8 mouse cellular contexts compared by ENCODE assay signal in genomic region chrX:103012298-103013243, GRCm38 (mm10).
DNase-seq lines count a peak whose midpoint lies in the region; ATAC-seq and TF ChIP-seq lines count a peak whose summit lies in the region.
"Not testable (repeated sequence)": the region's sequence is repeated elsewhere in the genome, so short reads cannot be mapped to it uniquely, and the experiment has no call there.

No protein-coding gene starts in this region.

- TF ChIP-seq CTCF in heart, postnatal 0 days (IDR thresholded peaks at IDR 0.05; ENCODE audit: low read depth); stomach, postnatal 0 days (IDR thresholded peaks at IDR 0.05; ENCODE audit: low read depth): not testable (repeated sequence)

- H3K27ac ChIP-seq in embryonic facial prominence, embryonic 11.5 days (replicated peaks; ENCODE audit: low read depth, low read length); forebrain, embryonic 14.5 days (ENCODE audit: low read depth, low read length); heart, postnatal 0 days (ENCODE audit: low read depth); intestine, embryonic 14.5 days (ENCODE audit: low read depth); limb, embryonic 11.5 days (replicated peaks; ENCODE audit: low read depth, low read length); neural tube, embryonic 11.5 days (ENCODE audit: low read depth, low read length); stomach, postnatal 0 days (replicated peaks): not testable (repeated sequence)

- ATAC-seq in embryonic facial prominence, embryonic 11.5 days (replicated peaks; ENCODE audit: insufficient number of reproducible peaks, low FRiP score, low TSS enrichment, low read depth), result peak; percentile 75
- peak; percentile 88 for ATAC-seq in forebrain, embryonic 14.5 days
- 0 out of 2 replicates have a peak, but pooled peaks have one; percentile 17 for ATAC-seq in heart, postnatal 0 days (ENCODE audit: insufficient read depth, low read depth)
- peak; percentile 68 for ATAC-seq in intestine, embryonic 14.5 days (replicated peaks; ENCODE audit: low FRiP score, low TSS enrichment, low read depth)
- peak; percentile 72; the same call in 1 of the 2 replicates for ATAC-seq in limb, embryonic 11.5 days (ENCODE audit: insufficient number of reproducible peaks, low FRiP score, low TSS enrichment, low read depth)
- 0 out of 2 replicates have a peak, but pooled peaks have one; percentile 11 for ATAC-seq in megakaryocyte progenitor cell, adult 5-6 weeks (replicated peaks; ENCODE audit: poor library complexity)
- ATAC-seq in neural tube, embryonic 11.5 days (ENCODE audit: insufficient read depth, low FRiP score, low TSS enrichment), result peak; percentile 67
- ATAC-seq in stomach, postnatal 0 days (ENCODE audit: low FRiP score, low TSS enrichment), result peak; percentile 51

- H3K9ac ChIP-seq in embryonic facial prominence, embryonic 11.5 days (replicated peaks; ENCODE audit: low read length); forebrain, embryonic 14.5 days (ENCODE audit: low read length); heart, postnatal 0 days (replicated peaks; ENCODE audit: low read depth, low read length); intestine, embryonic 14.5 days (ENCODE audit: low read length); limb, embryonic 11.5 days (ENCODE audit: low read length); neural tube, embryonic 11.5 days (ENCODE audit: low read length); stomach, postnatal 0 days (ENCODE audit: low read length): not testable (repeated sequence)

- not testable (repeated sequence) for H3K27me3 ChIP-seq in embryonic facial prominence, embryonic 11.5 days (ENCODE audit: control insufficient read depth, insufficient read depth, low read length); forebrain, embryonic 14.5 days (replicated peaks; ENCODE audit: control insufficient read depth, insufficient read depth, low read length); heart, postnatal 0 days (ENCODE audit: control insufficient read depth, insufficient read depth, low read length); intestine, embryonic 14.5 days (replicated peaks; ENCODE audit: control insufficient read depth, insufficient read depth, low read length); limb, embryonic 11.5 days (ENCODE audit: control insufficient read depth, insufficient read depth, low read length); neural tube, embryonic 11.5 days (ENCODE audit: control insufficient read depth, insufficient read depth, low read length); stomach, postnatal 0 days (ENCODE audit: control insufficient read depth, insufficient read depth, low read length)

- not testable (repeated sequence) for H3K9me3 ChIP-seq in embryonic facial prominence, embryonic 11.5 days (replicated peaks; ENCODE audit: control insufficient read depth, low read length); forebrain, embryonic 14.5 days (replicated peaks; ENCODE audit: control insufficient read depth, low read length); heart, postnatal 0 days (replicated peaks; ENCODE audit: control insufficient read depth, low read length); intestine, embryonic 14.5 days (ENCODE audit: control insufficient read depth, low read length); limb, embryonic 11.5 days (ENCODE audit: control insufficient read depth, low read length); neural tube, embryonic 11.5 days (ENCODE audit: control insufficient read depth, low read length); stomach, postnatal 0 days (ENCODE audit: control insufficient read depth, low read length)

- H3K4me1 ChIP-seq in embryonic facial prominence, embryonic 11.5 days (ENCODE audit: control insufficient read depth, insufficient read depth, low read length); forebrain, embryonic 14.5 days (ENCODE audit: control insufficient read depth, insufficient read depth, low read length); heart, postnatal 0 days (ENCODE audit: control insufficient read depth, insufficient read depth); intestine, embryonic 14.5 days (replicated peaks; ENCODE audit: control insufficient read depth, insufficient read depth, low read length); limb, embryonic 11.5 days (ENCODE audit: control insufficient read depth, insufficient read depth, low read length); neural tube, embryonic 11.5 days (ENCODE audit: control insufficient read depth, insufficient read depth, low read length); stomach, postnatal 0 days (replicated peaks; ENCODE audit: control insufficient read depth, insufficient read depth): not testable (repeated sequence)

- not testable (repeated sequence) for H3K4me2 ChIP-seq in embryonic facial prominence, embryonic 11.5 days (ENCODE audit: low read depth, low read length); forebrain, embryonic 14.5 days (ENCODE audit: low read length); heart, postnatal 0 days (ENCODE audit: low read depth, low read length); intestine, embryonic 14.5 days (ENCODE audit: low read length); limb, embryonic 11.5 days (ENCODE audit: low read depth, severe bottlenecking); neural tube, embryonic 11.5 days (ENCODE audit: low read depth); stomach, postnatal 0 days (replicated peaks; ENCODE audit: low read depth)

- not testable (repeated sequence) for TF ChIP-seq EP300 in heart, postnatal 0 days (IDR thresholded peaks at IDR 0.05; ENCODE audit: low read depth); stomach, postnatal 0 days (optimal IDR thresholded peaks at IDR 0.05)

- not testable (repeated sequence) for H3K4me3 ChIP-seq in embryonic facial prominence, embryonic 11.5 days (ENCODE audit: low read depth, low read length); forebrain, embryonic 14.5 days (ENCODE audit: low read depth, low read length); heart, postnatal 0 days (ENCODE audit: low read depth, low read length); intestine, embryonic 14.5 days (ENCODE audit: low read depth, low read length); limb, embryonic 11.5 days (ENCODE audit: low read depth, low read length); neural tube, embryonic 11.5 days (ENCODE audit: low read depth, low read length); stomach, postnatal 0 days (ENCODE audit: low read depth, low read length)

- DNase-seq in embryonic facial prominence, embryonic 11.5 days (ENCODE audit: low spot score); forebrain, embryonic 14.5 days (ENCODE audit: low spot score); heart, postnatal 0 days (ENCODE audit: low spot score); intestine, embryonic 14.5 days (ENCODE audit: low spot score); limb, embryonic 11.5 days (ENCODE audit: low spot score); neural tube, embryonic 11.5 days (ENCODE audit: low spot score); stomach, postnatal 0 days (ENCODE audit: low spot score): not testable (repeated sequence)

- WGBS in embryonic facial prominence, embryonic 11.5 days, result no CpG with 5 or more reads among the region's 56 CpGs
- WGBS in forebrain, embryonic 14.5 days, result no CpG with 5 or more reads among the region's 56 CpGs
- WGBS in heart, postnatal 0 days, result no CpG with 5 or more reads among the region's 56 CpGs
- WGBS in intestine, embryonic 14.5 days, result no CpG with 5 or more reads among the region's 56 CpGs
- WGBS in limb, embryonic 11.5 days, result no CpG with 5 or more reads among the region's 56 CpGs
- no CpG with 5 or more reads among the region's 56 CpGs for WGBS in neural tube, embryonic 11.5 days
- WGBS in stomach, postnatal 0 days, result no CpG with 5 or more reads among the region's 56 CpGs

- not testable (repeated sequence) for H3K36me3 ChIP-seq in embryonic facial prominence, embryonic 11.5 days (replicated peaks; ENCODE audit: control insufficient read depth, insufficient read depth, low read depth, low read length); forebrain, embryonic 14.5 days (ENCODE audit: control insufficient read depth, insufficient read depth, low read length); heart, postnatal 0 days (replicated peaks; ENCODE audit: control insufficient read depth, insufficient read depth, low read length); intestine, embryonic 14.5 days (ENCODE audit: control insufficient read depth, insufficient read depth, low read length); limb, embryonic 11.5 days (ENCODE audit: control insufficient read depth, insufficient read depth, low read length); neural tube, embryonic 11.5 days (ENCODE audit: control insufficient read depth, insufficient read depth, low read length); stomach, postnatal 0 days (ENCODE audit: control insufficient read depth, insufficient read depth, low read length)

Comparison
In these comparisons a context has a peak if more than half of its experiments do, and no peak if none do; other contexts are left out.
1. ATAC-seq: peak in every context shown above with its lines; median percentile 88 in forebrain, embryonic 14.5 days; 75 in embryonic facial prominence, embryonic 11.5 days; 72 in limb, embryonic 11.5 days; 68 in intestine, embryonic 14.5 days; 67 in neural tube, embryonic 11.5 days; 51 in stomach, postnatal 0 days; 17 in heart, postnatal 0 days; 11 in megakaryocyte progenitor cell, adult 5-6 weeks.